Mouse (Mus musculus) liver, adult 2 months (tissue): ENCODE measurements at regions not wholly inside any gene's neighbourhood (a gene's known extent, or its start where the extent isn't known, plus 50 kb on each side); places are given as distances from the start of the nearest gene placed in this dataset.
A peak's percentile ranks its signal among the peaks of the same experiment; 100 is the strongest.

Experiments used
- DNase-seq: peaks from one replicate; pipeline ENCODE4 v3.0.0-alpha.2; 2011; ENCODE audit warnings: low read depth, low spot score; ENCODE audit errors: extremely low read depth
- H3K27ac ChIP-seq: fragments of 200-500 bp; replicated peaks from 2 replicates; pipeline ENCODE4 v1.5.1; 2012; ENCODE audit warnings: low read depth, mild to moderate bottlenecking, control low read depth, inconsistent platforms, low read length; ENCODE audit not compliant: insufficient read depth
- H3K27me3 ChIP-seq: fragments of 200-500 bp; 2 replicates; pipeline ENCODE4 v1.6.1; 2012; ENCODE audit warnings: mild to moderate bottlenecking, moderate library complexity, low read length, inconsistent platforms; ENCODE audit not compliant: control insufficient read depth, insufficient read depth
- H3K36me3 ChIP-seq: fragments of 200-500 bp; 2 replicates; pipeline ENCODE4 v1.6.1; 2012; ENCODE audit warnings: low read length, inconsistent platforms; ENCODE audit not compliant: control insufficient read depth, insufficient read depth
- H3K4me1 ChIP-seq: fragments of 200-500 bp; 2 replicates; pipeline ENCODE4 v1.6.1; 2011; ENCODE audit warnings: low read length; ENCODE audit not compliant: control insufficient read depth, insufficient read depth
- H3K4me3 ChIP-seq: fragments of 200-500 bp; 2 replicates; pipeline ENCODE4 v1.5.1; 2011; ENCODE audit warnings: low read depth, mild to moderate bottlenecking, control low read depth, low read length, moderate library complexity; ENCODE audit not compliant: insufficient read depth
- H3K79me2 ChIP-seq: fragments of 200-500 bp; 2 replicates; pipeline ENCODE4 v1.6.1; 2012; ENCODE audit warnings: inconsistent platforms, mild to moderate bottlenecking, low read length, moderate library complexity; ENCODE audit not compliant: control insufficient read depth, insufficient read depth
- H3K9ac ChIP-seq: fragments of 200-500 bp; 2 replicates; pipeline ENCODE4 v1.6.1; 2012; ENCODE audit warnings: low read depth, mild to moderate bottlenecking, control low read depth, inconsistent platforms, low read length
- CTCF ChIP-seq: fragments of 200-500 bp; IDR thresholded peaks from 2 replicates; pipeline ENCODE4 v1.5.1; 2011; ENCODE audit warnings: low read depth, low read length, control low read depth
- POLR2A ChIP-seq: fragments of 200-500 bp; IDR thresholded peaks from 2 replicates; pipeline ENCODE4 v1.6.1; 2011; ENCODE audit warnings: low read length, control low read depth; ENCODE audit not compliant: insufficient read depth; ENCODE audit errors: extremely low read depth
- WGBS: fragments of 180-500 bp; shearing (Covaris S2); methylation state at CpG from one replicate; pipeline ENCODE4 v1.1.7; 2018; 5-methylcytosine and 5-hydroxymethylcytosine counted together

- no peak for DNase-seq
- H3K9ac ChIP-seq = no peak overlapping the region
- no peaks in the 10 kb centered on the region for H3K79me2 ChIP-seq
- no peak overlapping the region for H3K4me3 ChIP-seq
- TF ChIP-seq POLR2A = no peak
- no peak for TF ChIP-seq CTCF
- H3K27ac ChIP-seq = no peak overlapping the region
- no peaks in the 10 kb centered on the region for H3K36me3 ChIP-seq
- H3K27me3 ChIP-seq = 0 out of 2 replicates have a peak, but pooled peaks cover 2% of the 10 kb centered on the region
- no peaks in the 10 kb centered on the region for H3K4me1 ChIP-seq
- 88% methylated on average over 5 of the region's 5 CpGs for WGBS
Observed at GRCm38 (mm10) chr16:23825662-23826061, 65.1 kb downstream of the Sst start.

- H3K4me1 ChIP-seq = no peaks in the 10 kb centered on the region
- no peak for TF ChIP-seq POLR2A
- TF ChIP-seq CTCF = no peak
- H3K27ac ChIP-seq = no peak overlapping the region
- 84% methylated on average over 2 of the region's 2 CpGs for WGBS
- no peaks in the 10 kb centered on the region for H3K36me3 ChIP-seq
- H3K79me2 ChIP-seq = no peaks in the 10 kb centered on the region
- DNase-seq = peak; percentile 25
- H3K27me3 ChIP-seq = no peaks in the 10 kb centered on the region
- H3K9ac ChIP-seq = no peak overlapping the region
- no peak overlapping the region for H3K4me3 ChIP-seq
Observed at GRCm38 (mm10) chr16:23785216-23785615, 105.5 kb downstream of the Sst start.

- no peaks in the 10 kb centered on the region for H3K36me3 ChIP-seq
- no peak for DNase-seq
- TF ChIP-seq CTCF = no peak
- no peak for TF ChIP-seq POLR2A
- no peak overlapping the region for H3K27ac ChIP-seq
- no peak overlapping the region for H3K4me3 ChIP-seq
- WGBS = 81% methylated on average over 6 of the region's 6 CpGs
- H3K9ac ChIP-seq = no peak overlapping the region
- no peaks in the 10 kb centered on the region for H3K27me3 ChIP-seq
- H3K79me2 ChIP-seq = no peaks in the 10 kb centered on the region
- H3K4me1 ChIP-seq = no peaks in the 10 kb centered on the region
Observed at GRCm38 (mm10) chr16:23784021-23784897, 106.5 kb downstream of the Sst start.

- Histone ChIP-seq H3K36me3 (no peaks in the 10 kb centered on the region), H3K27me3 (no peaks in the 10 kb centered on the region), H3K9ac (no peak overlapping the region), H3K79me2 (no peaks in the 10 kb centered on the region), H3K4me3 (no peak overlapping the region), H3K4me1 (no peaks in the 10 kb centered on the region), H3K27ac (no peak overlapping the region)
- no peak for TF ChIP-seq POLR2A
- whole genome bisulfite sequencing = 83% methylated on average over 14 of the region's 14 CpGs
- no peak for DNase-seq
Observed at GRCm38 (mm10) chr16:23780440-23781231, 110.1 kb downstream of the Sst start.

GRCm38 (mm10) chr16:23777894-23778293, 112.9 kb downstream of the Sst start:
- H3K36me3 ChIP-seq = no peaks in the 10 kb centered on the region
- no peak overlapping the region for H3K27ac ChIP-seq
- no peak overlapping the region for H3K9ac ChIP-seq
- H3K79me2 ChIP-seq = no peaks in the 10 kb centered on the region
- no peaks in the 10 kb centered on the region for H3K27me3 ChIP-seq
- 69% methylated on average over 4 of the region's 4 CpGs for WGBS
- no peaks in the 10 kb centered on the region for H3K4me1 ChIP-seq
- H3K4me3 ChIP-seq = no peak overlapping the region
- TF ChIP-seq CTCF (no peak), POLR2A (no peak)
- no peak for DNase-seq

- WGBS = 46% methylated on average over 2 of the region's 2 CpGs
- Histone ChIP-seq H3K27me3 (no peaks in the 10 kb centered on the region), H3K4me3 (no peak overlapping the region), H3K36me3 (no peaks in the 10 kb centered on the region), H3K79me2 (no peaks in the 10 kb centered on the region), H3K27ac (no peak overlapping the region), H3K9ac (no peak overlapping the region), H3K4me1 (no peaks in the 10 kb centered on the region)
- TF ChIP-seq CTCF (no peak), POLR2A (no peak)
- DNase-seq = no peak
Observed at GRCm38 (mm10) chr16:23777041-23777440, 113.7 kb downstream of the Sst start.
